Mouse (Mus musculus) E14TG2a.4 (cell line): ENCODE measurements at regions not wholly inside any gene's neighbourhood (a gene's known extent, or its start where the extent isn't known, plus 50 kb on each side); places are given as distances from the start of the nearest gene placed in this dataset.

Experiments
- CTCF ChIP-seq: conservative IDR thresholded peaks from 2 replicates; pipeline ENCODE4 v1.5.1; 2014; ENCODE audit warnings: low read length
- NANOG ChIP-seq: IDR thresholded peaks from 2 replicates; pipeline ENCODE4 v1.6.1; 2014; ENCODE audit warnings: borderline replicate concordance, low read length, mixed read lengths
- POU5F1 ChIP-seq: IDR thresholded peaks from 2 replicates; pipeline ENCODE4 v1.6.1; 2014; ENCODE audit warnings: low read length, borderline replicate concordance

DNA sequence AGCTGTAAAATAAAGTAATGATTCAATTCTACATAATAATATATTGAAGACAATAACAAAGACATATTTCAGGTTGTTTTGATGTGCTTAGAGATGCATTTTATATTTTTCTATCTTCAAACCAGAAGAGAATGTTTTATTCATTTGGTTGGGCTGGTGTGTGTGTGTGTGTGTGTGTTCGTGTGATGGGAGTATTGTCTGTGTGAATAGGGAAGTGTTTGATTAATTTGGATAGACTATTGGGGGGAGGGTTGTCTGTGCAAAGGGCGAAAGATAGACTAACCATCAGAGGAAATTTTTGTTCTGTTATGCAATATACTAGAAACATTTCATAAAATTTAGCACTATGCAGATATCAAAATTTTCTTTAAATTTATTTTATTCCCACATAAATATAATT, 776.8 kb upstream of the Gm8797 start:
- TF ChIP-seq CTCF, result no peak
- TF ChIP-seq NANOG, result no peak
- no peak for TF ChIP-seq POU5F1
